Mouse (Mus musculus): ENCODE measurements around the gene 4933406M09Rik. TPM values are rescaled to one million over a fixed set of nuclear protein-coding genes. Genes with fewer than 3 reads are reported as not detected.
A peak's percentile ranks its signal among the peaks of the same experiment; 100 is the strongest.

Gene 4933406M09Rik
- not detected for total RNA-seq (2021)

DNA sequence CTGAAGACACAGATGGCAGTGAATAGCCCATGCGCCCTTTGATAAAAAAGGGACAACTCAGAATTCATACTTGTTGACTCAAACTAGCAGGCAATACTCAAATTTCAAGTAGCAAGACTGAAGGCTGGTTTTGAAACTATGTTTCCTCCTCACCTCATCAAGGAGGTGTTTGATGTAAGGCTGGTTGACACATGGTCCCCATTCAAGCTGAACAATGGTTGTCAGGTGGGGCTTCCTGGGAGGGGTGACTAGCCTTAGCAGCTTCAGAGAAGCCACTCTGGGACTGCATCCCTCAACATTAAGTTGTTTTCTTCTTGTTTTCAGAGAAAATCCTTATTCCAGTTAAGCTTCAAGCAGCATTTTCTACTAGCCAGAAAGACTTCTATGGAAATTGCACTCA lies at the start of gene 4933406M09Rik:
Gene 4933406M09Rik (plus strand): TSS at position 275 of the 400 bp plus-strand sequence.
- intact Hi-C loops (cut with DNase I): no loop called here
- no peak for DNase-seq

- intact Hi-C loops (cut with DNase I): no loop called here
- no peak for DNase-seq
Measured at GRCm38 (mm10) chr1:134336958-134337710, 48.6 kb upstream of the 4933406M09Rik start.

DNA sequence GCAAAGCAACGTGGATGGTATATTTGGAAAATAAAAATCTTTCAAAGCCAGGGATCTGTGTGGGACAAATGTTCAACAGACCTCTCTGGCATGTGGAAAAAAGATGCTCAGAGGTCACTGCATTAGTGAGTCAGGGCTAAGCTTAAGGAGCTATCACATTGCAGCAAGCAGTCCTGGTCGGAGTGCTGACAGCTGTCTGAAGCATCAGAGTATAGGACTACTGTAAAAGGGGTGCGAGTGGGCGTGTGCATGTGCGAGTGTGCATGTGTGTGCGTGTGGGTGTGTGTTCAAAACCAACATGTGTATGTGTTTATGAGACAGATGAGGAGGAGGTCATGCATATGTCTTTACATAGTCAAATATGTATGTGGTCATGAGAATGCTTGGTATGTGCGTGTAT lies 46.6 kb upstream of the 4933406M09Rik start:
- DNase-seq: no peak
- intact Hi-C loops (cut with DNase I): no loop called here

- intact Hi-C loops (cut with DNase I): no loop called here
- no peak for DNase-seq
Measured at GRCm38 (mm10) chr1:134339757-134340619, 45.8 kb upstream of the 4933406M09Rik start.

- no peak for DNase-seq
- intact Hi-C loops (cut with DNase I): no loop called here
Measured at GRCm38 (mm10) chr1:134341641-134342277, 44.0 kb upstream of the 4933406M09Rik start.

DNA sequence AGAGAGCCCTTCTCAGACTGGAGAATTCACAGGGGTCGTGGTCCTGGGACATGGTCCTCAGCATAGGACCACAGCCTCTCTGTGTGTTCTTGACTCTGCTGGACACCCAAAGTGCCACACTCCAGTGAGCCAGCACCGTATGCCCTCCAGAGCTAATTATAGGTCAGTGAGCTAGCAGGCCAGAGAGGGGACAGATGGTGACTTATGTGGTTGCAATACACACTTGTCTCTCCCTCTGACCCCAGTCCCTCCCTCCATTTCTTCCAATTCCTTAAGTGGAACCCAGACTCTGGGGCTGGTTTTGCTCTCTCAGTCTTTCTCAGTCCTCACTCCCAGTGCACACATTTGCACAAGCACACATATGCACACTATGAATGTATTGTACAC lies 43.5 kb upstream of the 4933406M09Rik start:
- intact Hi-C loops (cut with DNase I): no loop called here
- no peak for DNase-seq

- no peak for DNase-seq
- intact Hi-C loops (cut with DNase I): no loop called here
Measured at GRCm38 (mm10) chr1:134342781-134343310, 42.9 kb upstream of the 4933406M09Rik start.

DNA sequence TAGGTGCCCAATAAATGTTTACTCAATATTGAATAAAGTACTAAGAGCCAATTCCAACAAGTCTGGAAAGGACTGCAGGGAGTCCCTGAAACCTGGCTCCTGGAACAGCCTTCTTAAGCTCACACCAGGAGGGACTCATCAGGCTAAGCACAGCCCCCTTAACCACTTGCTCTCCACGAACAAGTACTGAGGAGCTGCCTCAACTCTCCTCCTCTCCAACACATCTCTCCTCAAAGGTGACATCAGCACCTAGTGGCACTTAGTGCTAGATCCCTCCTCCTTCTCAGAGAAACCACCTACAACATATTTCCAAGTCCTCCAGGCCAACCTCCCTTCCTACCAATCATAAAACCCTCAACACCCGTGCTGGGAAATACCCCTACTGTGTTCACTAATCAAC lies 42.2 kb upstream of the 4933406M09Rik start:
- intact Hi-C loops (cut with DNase I): no loop called here
- DNase-seq: no peak

DNA sequence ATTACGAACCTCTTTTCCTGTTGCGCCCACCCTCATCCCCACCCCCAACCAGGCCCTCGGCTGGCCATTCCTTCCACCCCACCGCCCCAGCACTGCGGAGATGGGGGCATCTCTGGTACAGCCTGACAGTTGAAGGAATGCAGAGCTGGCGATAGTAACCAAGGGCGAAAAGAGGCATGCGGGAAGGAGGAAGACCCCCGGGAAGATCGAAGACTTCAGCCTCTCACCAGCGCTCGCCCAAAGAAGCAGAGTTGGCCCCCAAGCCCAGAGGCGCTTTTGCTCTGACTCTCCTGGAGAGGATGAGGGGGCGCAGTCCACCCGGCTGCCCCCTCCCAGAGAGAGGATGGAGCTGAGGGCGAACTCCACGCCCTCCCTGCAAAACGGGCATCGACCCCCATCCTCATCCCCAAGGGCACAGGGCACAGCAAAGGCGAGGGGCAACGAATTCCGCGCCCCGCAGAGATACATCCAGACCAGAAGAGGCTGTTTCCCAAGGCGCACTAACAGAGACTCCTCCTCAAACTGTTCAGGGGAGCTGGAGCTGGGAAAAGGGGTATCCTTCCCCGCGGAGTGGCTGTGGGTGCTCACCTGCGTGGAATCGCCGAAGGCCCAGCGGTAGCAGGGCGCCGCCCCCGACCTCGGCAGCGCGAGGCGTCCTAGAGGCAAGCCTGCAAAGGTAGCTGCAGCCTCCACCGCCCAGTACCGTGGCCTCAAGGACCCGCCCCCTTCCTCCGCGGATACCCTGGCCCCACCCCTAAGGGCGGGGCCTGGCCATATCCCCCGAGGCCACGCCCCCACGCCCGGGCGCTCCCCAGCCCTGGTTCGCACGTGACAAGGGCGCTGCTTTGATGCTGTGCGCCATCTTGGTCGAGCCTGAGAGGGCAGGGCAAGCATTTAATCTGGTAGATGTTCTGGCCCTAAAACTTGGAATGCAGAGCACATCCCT lies 41.5 kb upstream of the 4933406M09Rik start:
- DNase-seq: peak; percentile 25
- intact Hi-C loops (cut with DNase I): no loop called here

DNA sequence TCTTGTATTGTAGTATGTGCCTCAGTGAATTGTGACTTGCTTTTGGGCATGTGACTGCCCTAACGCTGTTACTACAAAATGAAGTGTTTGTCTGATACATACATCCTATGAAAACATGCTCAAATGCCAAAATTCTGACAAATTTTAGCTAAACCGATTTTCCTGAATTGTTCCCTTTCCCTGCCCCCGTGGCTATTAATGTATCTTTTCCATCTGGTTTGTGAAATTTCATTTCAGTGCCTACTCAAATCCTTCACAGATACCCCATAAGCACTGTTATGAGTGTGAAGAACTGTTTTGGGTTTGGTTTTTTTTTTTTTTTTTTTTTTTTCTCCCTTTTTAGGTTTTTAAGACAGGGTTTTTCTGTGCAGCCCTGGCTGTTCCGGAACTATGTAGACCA lies 40.7 kb upstream of the 4933406M09Rik start:
- DNase-seq: no peak
- intact Hi-C loops (cut with DNase I): no loop called here

DNA sequence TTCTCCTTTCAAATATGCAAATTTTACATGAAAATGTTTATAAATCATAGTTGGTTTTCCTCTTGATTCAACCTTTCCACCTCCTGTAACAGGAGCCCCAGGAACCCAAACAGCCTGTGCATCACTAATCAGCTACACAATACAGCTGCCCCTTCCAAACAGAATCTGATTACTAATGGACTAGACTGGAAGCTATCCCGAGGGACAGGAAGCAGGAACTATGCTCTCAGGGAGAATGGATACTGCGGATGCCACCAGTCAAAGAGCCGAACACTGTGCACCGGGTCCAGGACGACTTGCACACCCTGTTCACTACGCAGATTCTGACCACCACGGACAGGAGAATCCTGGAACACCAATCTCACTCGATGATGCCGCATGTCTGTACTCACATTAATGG lies 37.9 kb upstream of the 4933406M09Rik start:
- intact Hi-C loops (cut with DNase I): no loop called here
- no peak for DNase-seq

DNA sequence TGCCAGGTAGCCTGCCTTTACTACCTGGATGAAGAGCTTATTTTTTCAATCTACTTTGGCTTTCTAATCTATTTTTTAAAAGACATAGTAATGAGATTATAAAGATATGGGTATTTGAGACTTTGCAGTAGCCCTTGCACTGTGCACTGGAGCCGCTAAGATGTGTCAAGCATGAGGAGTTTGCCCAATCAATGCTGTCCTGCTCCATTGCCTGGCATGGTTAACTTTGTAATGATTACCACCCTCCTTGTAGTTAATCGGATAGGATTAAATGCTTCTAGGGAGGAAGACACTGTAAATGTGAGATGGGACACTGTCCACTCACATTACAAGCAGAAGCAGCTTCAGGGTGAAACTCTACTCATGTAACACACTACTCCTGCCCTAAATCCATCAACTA lies 32.4 kb upstream of the 4933406M09Rik start:
- intact Hi-C loops (cut with DNase I): loop anchor here (10.0 kb wide), 1 partner anchor 729 kb away; no protein-coding TSS in a partner anchor
- DNase-seq: no peak

DNA sequence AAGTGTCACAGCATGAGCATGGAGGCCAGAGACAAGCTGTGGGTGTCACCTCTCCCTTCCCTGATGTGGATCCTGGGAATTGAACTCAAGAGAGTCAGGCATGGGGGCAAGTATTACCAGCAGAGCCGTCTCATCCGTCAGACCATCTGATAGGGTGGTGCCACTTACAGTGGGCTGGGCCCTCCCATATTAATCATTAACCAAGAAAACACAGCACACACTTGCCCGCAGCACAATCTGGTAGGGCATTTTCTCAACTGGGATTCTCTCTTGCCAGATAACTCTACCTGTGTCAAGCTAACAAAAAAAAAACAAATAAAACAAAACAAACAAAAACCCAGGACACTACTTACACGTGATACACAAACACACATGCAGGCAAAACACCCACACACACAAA lies 28.3 kb upstream of the 4933406M09Rik start:
- intact Hi-C loops (cut with DNase I): loop anchor here (10.0 kb wide), 1 partner anchor 733 kb away; no protein-coding TSS in a partner anchor
- no peak for DNase-seq

DNA sequence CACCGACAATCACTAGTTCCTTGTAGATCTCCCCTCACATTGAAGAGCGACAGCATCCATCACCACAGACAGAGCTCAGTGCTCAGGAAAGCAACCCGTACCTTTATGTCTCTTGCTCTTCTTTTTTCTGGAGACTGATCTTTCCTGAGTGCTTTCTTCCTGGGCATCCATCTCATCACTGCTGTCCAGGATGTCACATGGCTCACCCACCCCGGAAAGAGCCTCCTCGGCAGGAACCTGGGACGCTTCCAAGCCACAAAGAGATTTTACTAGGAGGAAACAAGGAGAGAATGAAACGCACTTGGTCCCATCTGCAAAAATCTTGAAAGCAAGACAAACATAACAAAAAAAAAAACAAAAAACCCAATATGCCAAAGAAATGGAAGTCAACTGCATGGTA lies 25.1 kb upstream of the 4933406M09Rik start:
- DNase-seq: no peak
- intact Hi-C loops (cut with DNase I): loop anchor here (5.0 kb wide), 1 partner anchor 202 kb away; the partner anchor contains the start of gene Kdm5b

- no peak for DNase-seq
- intact Hi-C loops (cut with DNase I): loop anchor here (5.0 kb wide), 1 partner anchor 201 kb away; the partner anchor contains the start of gene Kdm5b
Measured at GRCm38 (mm10) chr1:134361195-134361856, 24.4 kb upstream of the 4933406M09Rik start.

DNA sequence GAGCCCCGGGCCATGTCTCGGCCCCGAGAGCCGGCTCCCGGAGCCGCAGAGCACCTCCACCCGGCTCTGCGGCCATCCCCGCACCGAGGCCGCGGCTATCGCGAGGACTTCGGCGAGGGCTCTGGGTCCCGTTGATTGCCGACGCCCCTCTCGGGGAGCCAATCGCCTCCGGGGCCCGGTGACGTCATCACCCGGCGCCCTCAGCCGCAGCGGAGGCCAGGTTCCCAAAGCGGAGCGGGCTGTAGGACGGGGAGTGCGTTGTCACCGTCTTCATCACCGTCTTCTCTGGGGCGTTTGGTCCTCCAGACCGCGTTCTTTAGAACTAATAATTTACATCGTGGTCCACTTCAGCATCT lies 23.9 kb upstream of the 4933406M09Rik start, which contains the start of gene Tmem183a:
Gene Tmem183a (minus strand): TSS at position 123 of the 356 bp plus-strand sequence.
- DNase-seq: peak; percentile 97 to 98
- intact Hi-C loops (cut with DNase I): loop anchor here (1.0 to 5.0 kb wide), 3 partner anchors 53 to 200 kb away; partner anchors contain the start of genes Adipor1, Kdm5b and Klhl12

DNA sequence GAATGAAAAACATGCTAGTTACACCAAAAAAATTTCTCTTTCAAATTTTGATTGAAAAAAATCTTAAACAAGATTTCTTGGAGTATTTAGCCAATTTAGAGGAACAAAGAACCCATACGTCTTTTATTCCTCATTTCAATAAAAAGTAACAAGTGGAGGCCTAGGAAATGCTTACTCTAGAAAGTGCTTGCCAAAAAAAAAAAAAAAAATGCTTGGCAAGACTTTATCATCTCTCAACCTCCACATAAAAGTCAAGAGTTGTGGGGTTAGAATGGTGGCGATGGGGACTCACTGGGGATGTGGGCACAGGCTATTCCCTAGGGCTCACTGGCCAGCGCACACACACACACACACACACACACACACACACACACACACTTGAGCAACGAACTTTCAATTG lies 22.5 kb upstream of the 4933406M09Rik start:
- intact Hi-C loops (cut with DNase I): loop anchor here (2.0 to 5.0 kb wide), 2 partner anchors 52 to 199 kb away; partner anchors contain the start of genes Adipor1 and Kdm5b

GRCm38 (mm10) chr1:134365491-134365890 lies 20.2 kb upstream of the 4933406M09Rik start:
- intact Hi-C loops (cut with DNase I): no loop called here
- DNase-seq: no peak

More for the DNA sequence above, 22.5 kb upstream of the 4933406M09Rik start:
- no peak for DNase-seq
